15 mouse cellular contexts compared by ENCODE assay signal in genomic region chr5:146188144-146188543, GRCm38 (mm10). TPM values are rescaled to one million over a fixed set of nuclear protein-coding genes. Genes with fewer than 3 reads are reported as not detected.
A peak's percentile ranks its signal among the peaks of the same experiment; 100 is the strongest.
DNase-seq lines count a peak whose midpoint lies in the region; ATAC-seq and TF ChIP-seq lines count a peak whose summit lies in the region.
"Had no signal": no experiment of that assay in that cellular context is flagged by ENCODE, and none has a peak within 500 bp of the region (broad histone marks: within the 10 kb centered on the region; RNA-seq: fewer than 3 reads in every experiment).

No protein-coding gene starts in this region.

- H3K4me1 ChIP-seq in hindbrain, postnatal 0 days (ENCODE audit: insufficient read depth, low read length) = no peaks in the 10 kb centered on the region
- no peaks in the 10 kb centered on the region for H3K4me1 ChIP-seq in hindbrain, embryonic 14.5 days (replicated peaks; ENCODE audit: control insufficient read depth, insufficient read depth, low read length)
- no peaks in the 10 kb centered on the region for H3K4me1 ChIP-seq in lung, postnatal 0 days (ENCODE audit: insufficient read depth, low read depth, low read length)
- H3K4me1 ChIP-seq: limb, embryonic 10.5 days; midbrain, embryonic 10.5 days had no signal

- peak; percentile 43 for TF ChIP-seq CTCF in hindbrain, postnatal 0 days (IDR thresholded peaks at IDR 0.05; ENCODE audit: low read depth)
- peak; percentile 31 for TF ChIP-seq CTCF in lung, postnatal 0 days (IDR thresholded peaks at IDR 0.05)

- no peak for TF ChIP-seq EP300 in lung, postnatal 0 days (IDR thresholded peaks at IDR 0.05)

- no peak overlapping the region for H3K4me2 ChIP-seq in hindbrain, postnatal 0 days (ENCODE audit: low read depth, low read length)
- no peak overlapping the region for H3K4me2 ChIP-seq in hindbrain, embryonic 14.5 days (replicated peaks)
- H3K4me2 ChIP-seq in lung, postnatal 0 days (replicated peaks; ENCODE audit: low read depth, low read length) = no peak overlapping the region

- no peak overlapping the region for H3K9ac ChIP-seq in hindbrain, postnatal 0 days (replicated peaks; ENCODE audit: low read length)
- H3K9ac ChIP-seq in hindbrain, embryonic 14.5 days = no peak overlapping the region
- no peak overlapping the region for H3K9ac ChIP-seq in lung, postnatal 0 days (replicated peaks; ENCODE audit: low read depth)

- H3K27me3 ChIP-seq in hindbrain, postnatal 0 days (ENCODE audit: insufficient read depth, low read length) = no peaks in the 10 kb centered on the region
- no peaks in the 10 kb centered on the region for H3K27me3 ChIP-seq in hindbrain, embryonic 14.5 days (ENCODE audit: control insufficient read depth, insufficient read depth, low read length)
- no peaks in the 10 kb centered on the region for H3K27me3 ChIP-seq in lung, postnatal 0 days (replicated peaks; ENCODE audit: insufficient read depth, low read length)

- no peaks in the 10 kb centered on the region for H3K9me3 ChIP-seq in hindbrain, postnatal 0 days (ENCODE audit: low read length)
- no peaks in the 10 kb centered on the region for H3K9me3 ChIP-seq in hindbrain, embryonic 14.5 days (ENCODE audit: control insufficient read depth, low read length)
- no peaks in the 10 kb centered on the region for H3K9me3 ChIP-seq in lung, postnatal 0 days (ENCODE audit: low read length)

- no peak overlapping the region for H3K4me3 ChIP-seq in hindbrain, postnatal 0 days (ENCODE audit: low read length)
- no peak overlapping the region for H3K4me3 ChIP-seq in hindbrain, embryonic 14.5 days (replicated peaks; ENCODE audit: low read length)
- H3K4me3 ChIP-seq in lung, postnatal 0 days (ENCODE audit: low read depth, low read length) = no peak overlapping the region
- H3K4me3 ChIP-seq: limb, embryonic 10.5 days; midbrain, embryonic 10.5 days had no signal

- no peak for ATAC-seq in hindbrain, postnatal 0 days
- ATAC-seq in hindbrain, embryonic 14.5 days (ENCODE audit: low FRiP score) = no peak
- ATAC-seq in lung, postnatal 0 days = no peak
- ATAC-seq in erythroblast, adult 5-6 weeks (replicated peaks; ENCODE audit: low FRiP score, poor library complexity, severe bottlenecking) = peak; percentile 41
- ATAC-seq in megakaryocyte, adult 5-6 weeks (ENCODE audit: poor library complexity, severe bottlenecking) = 0 out of 2 replicates have a peak, but pooled peaks have one; percentile 24

- no peak overlapping the region for H3K27ac ChIP-seq in hindbrain, postnatal 0 days
- H3K27ac ChIP-seq in hindbrain, embryonic 14.5 days = no peak overlapping the region
- no peak overlapping the region for H3K27ac ChIP-seq in lung, postnatal 0 days (ENCODE audit: low read length)
- H3K27ac ChIP-seq: limb, embryonic 10.5 days; midbrain, embryonic 10.5 days had no signal

- WGBS in hindbrain, postnatal 0 days = 88% methylated on average over 1 of the region's 1 CpGs
- 91% methylated on average over 1 of the region's 1 CpGs for WGBS in hindbrain, embryonic 14.5 days
- WGBS in lung, postnatal 0 days = 89% methylated on average over 1 of the region's 1 CpGs

- DNase-seq in hindbrain, postnatal 0 days (ENCODE audit: low spot score) = no peak
- DNase-seq in hindbrain, embryonic 14.5 days (ENCODE audit: low spot score) = no peak
- no peak for DNase-seq in lung, postnatal 0 days (ENCODE audit: low spot score)
- DNase-seq in lung, postnatal 36 days = no peak
- no peak for DNase-seq in layer of hippocampus, adult 8-10 months (ENCODE audit: low spot score in 2 of 2)
- DNase-seq in layer of hippocampus, postnatal 25 days (ENCODE audit: extremely low spot score in 1 of 2, low spot score in 1 of 2) = no peak

- no peaks in the 10 kb centered on the region for H3K36me3 ChIP-seq in hindbrain, postnatal 0 days (ENCODE audit: insufficient read depth, low read length)
- no peaks in the 10 kb centered on the region for H3K36me3 ChIP-seq in hindbrain, embryonic 14.5 days (replicated peaks; ENCODE audit: control insufficient read depth, insufficient read depth)
- no peaks in the 10 kb centered on the region for H3K36me3 ChIP-seq in lung, postnatal 0 days (ENCODE audit: insufficient read depth, low read length)
- H3K36me3 ChIP-seq: limb, embryonic 10.5 days; midbrain, embryonic 10.5 days had no signal

RNA-seq across cellular contexts. Expression of gene 1700001J03Rik, which starts 3.0 kb away (rescaled TPM):
- total RNA-seq in hindbrain, postnatal 0 days (2014; rRNA removed) = not detected in 2 replicates
- not detected in 2 replicates for polyA plus RNA-seq in hindbrain, postnatal 0 days (2015; fragmentation: Nextera tagmentation; extraction: Ambion mirVana)
- polyA plus RNA-seq in hindbrain, embryonic 14.5 days (2014; fragmentation: Nextera tagmentation; extraction: Ambion mirVana) = 0.68 TPM in 1 of 2 replicates, not detected in the other
- polyA plus RNA-seq in lung, postnatal 0 days (2015; fragmentation: Nextera tagmentation; extraction: Ambion mirVana) = 0.36 TPM in 1 of 2 replicates, not detected in the other
- total RNA-seq in erythroblast, adult 5-6 weeks (2015; ENCODE audit: low replicate concordance) = not detected in 2 replicates
- total RNA-seq in erythroblast, adult 5-6 weeks (2017; ENCODE audit: low replicate concordance) = not detected in 2 replicates
- 0.80 TPM in 1 of 2 replicates, not detected in the other for total RNA-seq in megakaryocyte, adult 5-6 weeks (2015)
- total RNA-seq in megakaryocyte, adult 5-6 weeks (2017) = not detected in 2 replicates
- total RNA-seq in layer of hippocampus, adult 8-10 months (2022) = 1 to 10 TPM; 1.6 to 3.8 (median 2.2) TPM
- 1 to 10 TPM in 1 of 2 experiments, under 1 TPM in 1; 0.59 to 1.2 TPM for total RNA-seq in layer of hippocampus, postnatal 25 days (2021)
- polyA plus RNA-seq: limb, embryonic 10.5 days; midbrain, embryonic 10.5 days had no signal

RNA-seq across cellular contexts. Expression of gene Gm6309, which starts 17.6 kb away (rescaled TPM):
- not detected in 2 replicates for total RNA-seq in hindbrain, postnatal 0 days (2014; rRNA removed)
- not detected in 2 replicates for polyA plus RNA-seq in hindbrain, postnatal 0 days (2015; fragmentation: Nextera tagmentation; extraction: Ambion mirVana)
- not detected in 2 replicates for polyA plus RNA-seq in hindbrain, embryonic 14.5 days (2014; fragmentation: Nextera tagmentation; extraction: Ambion mirVana)
- polyA plus RNA-seq in lung, postnatal 0 days (2015; fragmentation: Nextera tagmentation; extraction: Ambion mirVana) = not detected in 2 replicates
- total RNA-seq in erythroblast, adult 5-6 weeks (2015; ENCODE audit: low replicate concordance) = not detected in 2 replicates
- not detected in 2 replicates for total RNA-seq in erythroblast, adult 5-6 weeks (2017; ENCODE audit: low replicate concordance)
- not detected in 2 replicates for total RNA-seq in megakaryocyte, adult 5-6 weeks (2015)
- total RNA-seq in megakaryocyte, adult 5-6 weeks (2017) = not detected in 2 replicates
- total RNA-seq in layer of hippocampus, adult 8-10 months (2022) = not detected
- total RNA-seq in layer of hippocampus, postnatal 25 days (2021) = not detected
- total RNA-seq: heart, adult 8-10 months; heart, postnatal 14 days had no signal
- polyA plus RNA-seq: frontal cortex, adult 2 months; limb, embryonic 10.5 days; lung, adult 2 months; midbrain, embryonic 10.5 days; thymus, adult 2 months had no signal

RNA-seq across cellular contexts. Expression of gene Gm5565, which starts 27.8 kb away (rescaled TPM):
- not detected in 2 replicates for total RNA-seq in hindbrain, postnatal 0 days (2014; rRNA removed)
- polyA plus RNA-seq in hindbrain, postnatal 0 days (2015; fragmentation: Nextera tagmentation; extraction: Ambion mirVana) = not detected in 2 replicates
- polyA plus RNA-seq in hindbrain, embryonic 14.5 days (2014; fragmentation: Nextera tagmentation; extraction: Ambion mirVana) = not detected in 2 replicates
- polyA plus RNA-seq in lung, postnatal 0 days (2015; fragmentation: Nextera tagmentation; extraction: Ambion mirVana) = not detected in 2 replicates
- not detected in 2 replicates for total RNA-seq in erythroblast, adult 5-6 weeks (2015; ENCODE audit: low replicate concordance)
- not detected in 2 replicates for total RNA-seq in erythroblast, adult 5-6 weeks (2017; ENCODE audit: low replicate concordance)
- total RNA-seq in megakaryocyte, adult 5-6 weeks (2015) = not detected in 2 replicates
- not detected in 2 replicates for total RNA-seq in megakaryocyte, adult 5-6 weeks (2017)
- total RNA-seq in layer of hippocampus, adult 8-10 months (2022) = not detected
- total RNA-seq in layer of hippocampus, postnatal 25 days (2021) = not detected
- total RNA-seq: heart, adult 8-10 months; heart, postnatal 14 days had no signal
- polyA plus RNA-seq: frontal cortex, adult 2 months; limb, embryonic 10.5 days; lung, adult 2 months; midbrain, embryonic 10.5 days; thymus, adult 2 months had no signal

RNA-seq across cellular contexts. Expression of gene Rnf6, which starts 33.2 kb away (rescaled TPM):
- total RNA-seq in hindbrain, postnatal 0 days (2014; rRNA removed) = 5.5 and 14.6 TPM in 2 replicates
- polyA plus RNA-seq in hindbrain, postnatal 0 days (2015; fragmentation: Nextera tagmentation; extraction: Ambion mirVana) = 27.9 and 28.3 TPM in 2 replicates
- 22.2 and 22.6 TPM in 2 replicates for polyA plus RNA-seq in hindbrain, embryonic 14.5 days (2014; fragmentation: Nextera tagmentation; extraction: Ambion mirVana)
- 42.6 and 44.9 TPM in 2 replicates for polyA plus RNA-seq in lung, postnatal 0 days (2015; fragmentation: Nextera tagmentation; extraction: Ambion mirVana)
- total RNA-seq in erythroblast, adult 5-6 weeks (2015; ENCODE audit: low replicate concordance) = 9.0 and 13.6 TPM in 2 replicates
- 25.9 and 26.5 TPM in 2 replicates for total RNA-seq in erythroblast, adult 5-6 weeks (2017; ENCODE audit: low replicate concordance)
- 23.3 and 24.6 TPM in 2 replicates for total RNA-seq in megakaryocyte, adult 5-6 weeks (2015)
- 43.2 and 46.4 TPM in 2 replicates for total RNA-seq in megakaryocyte, adult 5-6 weeks (2017)
- total RNA-seq in layer of hippocampus, adult 8-10 months (2022) = 10 to 100 TPM; 61.5 to 72.1 (median 64.0) TPM
- 10 to 100 TPM; 60.8 to 64.6 TPM for total RNA-seq in layer of hippocampus, postnatal 25 days (2021)

RNA-seq across cellular contexts. Expression of gene Cdk8, which starts 42.9 kb away (rescaled TPM):
- 33.8 and 36.0 TPM in 2 replicates for total RNA-seq in hindbrain, postnatal 0 days (2014; rRNA removed)
- 13.2 and 14.4 TPM in 2 replicates for polyA plus RNA-seq in hindbrain, postnatal 0 days (2015; fragmentation: Nextera tagmentation; extraction: Ambion mirVana)
- 25.7 and 31.6 TPM in 2 replicates for polyA plus RNA-seq in hindbrain, embryonic 14.5 days (2014; fragmentation: Nextera tagmentation; extraction: Ambion mirVana)
- polyA plus RNA-seq in lung, postnatal 0 days (2015; fragmentation: Nextera tagmentation; extraction: Ambion mirVana) = 12.1 and 12.4 TPM in 2 replicates
- total RNA-seq in erythroblast, adult 5-6 weeks (2015; ENCODE audit: low replicate concordance) = 39.6 and 51.6 TPM in 2 replicates
- total RNA-seq in erythroblast, adult 5-6 weeks (2017; ENCODE audit: low replicate concordance) = 50.6 and 66.1 TPM in 2 replicates
- total RNA-seq in megakaryocyte, adult 5-6 weeks (2015) = 25.3 and 31.1 TPM in 2 replicates
- total RNA-seq in megakaryocyte, adult 5-6 weeks (2017) = 23.3 and 24.0 TPM in 2 replicates
- total RNA-seq in layer of hippocampus, adult 8-10 months (2022) = 10 to 100 TPM; 37.7 to 47.3 (median 42.7) TPM
- 10 to 100 TPM; 39.7 to 48.8 TPM for total RNA-seq in layer of hippocampus, postnatal 25 days (2021)

Comparison
In these comparisons a context has a peak if more than half of its experiments do, and no peak if none do; other contexts are left out.
1. ATAC-seq: peak in erythroblast, adult 5-6 weeks (single experiment) and megakaryocyte, adult 5-6 weeks (single experiment); none in hindbrain, postnatal 0 days (single experiment), hindbrain, embryonic 14.5 days (single experiment) and lung, postnatal 0 days (single experiment).